Mouse (Mus musculus): Measurements from ENCODE around the gene Gsdma. TPM values are rescaled to one million over a fixed set of nuclear protein-coding genes. Genes with fewer than 3 reads are reported as not detected.

Gsdma gene
- total RNA-seq, 2 experiments from 2014 or later = not detected

DNA sequence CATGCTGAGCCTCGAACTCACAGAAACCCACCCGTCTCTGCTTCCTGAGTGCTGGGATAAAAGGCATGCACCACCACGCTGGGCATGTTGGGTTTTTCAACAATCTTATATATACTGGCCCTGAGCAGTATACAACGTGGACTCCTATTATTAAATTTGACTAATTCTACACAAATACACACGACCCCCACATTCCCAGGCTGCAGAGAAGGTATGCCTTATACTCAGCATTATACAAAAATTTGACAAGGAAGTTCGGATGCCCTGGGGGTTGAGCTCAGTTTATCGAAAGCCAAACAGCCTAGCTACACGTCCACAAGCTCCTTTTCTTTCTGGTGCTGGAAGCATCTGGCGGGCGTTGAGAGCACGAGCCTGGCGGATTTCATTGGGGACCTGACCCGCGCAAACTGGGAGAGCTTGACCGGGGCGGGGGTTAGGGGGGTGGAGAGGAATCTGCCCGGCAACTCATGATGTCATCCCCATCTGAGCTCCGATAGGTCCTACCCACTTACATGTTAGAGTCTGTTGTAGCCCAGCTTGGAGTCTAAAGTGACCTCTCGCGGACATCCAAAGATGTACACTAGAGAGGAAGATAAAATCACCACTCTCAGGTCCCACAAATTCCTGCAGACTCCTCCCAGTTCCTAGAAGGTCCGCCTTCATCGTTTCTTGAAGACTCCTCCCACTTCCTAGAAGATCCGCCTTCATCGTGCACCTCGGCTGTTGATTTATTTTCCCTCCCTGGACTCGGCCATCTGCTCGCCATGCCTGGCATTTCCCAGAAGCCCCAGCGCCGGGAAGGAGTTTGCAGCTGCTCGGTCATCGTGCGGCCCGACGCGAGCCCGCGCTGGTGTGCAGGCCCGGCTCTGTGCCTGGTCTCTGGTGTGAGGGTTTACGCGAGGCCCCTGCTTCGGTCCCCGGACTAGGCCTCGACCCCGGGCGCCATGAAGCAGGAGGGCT, 17.9 kb downstream of the Gsdma start, which contains the start of gene Psmd3:
TSS of gene Psmd3 (plus strand) at position 769 of the 960 bp plus-strand sequence.
- DNase-seq (ENCODE audit: extremely low spot score in 1 of 2, low spot score in 2 of 2) = peak; percentile 95 to 98
- peak within 1 kb of the TSS; percentile 96 for H3K4me3 ChIP-seq
- intact Hi-C loops (cut with DNase I) = no loop called here
- TF ChIP-seq CTCF (IDR thresholded peaks at IDR 0.05) = peak; percentile 34
- H3K27ac ChIP-seq = peak within 1 kb of the TSS; percentile 78

DNA sequence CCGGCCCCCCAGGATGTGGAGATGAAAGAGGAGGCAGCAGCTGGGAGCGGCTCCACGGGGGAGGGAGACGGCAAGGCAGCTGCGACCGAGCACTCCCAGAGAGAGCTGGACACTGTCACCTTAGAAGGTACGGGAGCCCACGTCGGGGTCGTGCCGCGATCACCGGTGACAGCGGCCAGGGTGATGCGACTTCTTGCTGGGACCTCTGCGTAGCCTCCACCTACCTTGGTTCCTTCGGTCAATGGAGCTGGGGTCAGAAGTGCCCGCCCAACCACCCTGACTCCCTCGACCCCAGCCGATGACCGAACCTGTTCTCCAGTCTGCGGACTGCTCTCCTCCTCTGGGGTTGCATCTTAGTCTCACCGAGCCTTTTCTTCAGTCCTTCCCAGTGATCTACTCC, 18.7 kb downstream of the Gsdma start:
- intact Hi-C loops (cut with DNase I) = no loop called here
- no peak for DNase-seq (ENCODE audit: extremely low spot score in 1 of 2, low spot score in 2 of 2)
- TF ChIP-seq CTCF (IDR thresholded peaks at IDR 0.05) = no peak
- Histone ChIP-seq H3K27ac (peak overlapping the region; percentile 78), H3K4me3 (peak overlapping the region; percentile 96)

DNA sequence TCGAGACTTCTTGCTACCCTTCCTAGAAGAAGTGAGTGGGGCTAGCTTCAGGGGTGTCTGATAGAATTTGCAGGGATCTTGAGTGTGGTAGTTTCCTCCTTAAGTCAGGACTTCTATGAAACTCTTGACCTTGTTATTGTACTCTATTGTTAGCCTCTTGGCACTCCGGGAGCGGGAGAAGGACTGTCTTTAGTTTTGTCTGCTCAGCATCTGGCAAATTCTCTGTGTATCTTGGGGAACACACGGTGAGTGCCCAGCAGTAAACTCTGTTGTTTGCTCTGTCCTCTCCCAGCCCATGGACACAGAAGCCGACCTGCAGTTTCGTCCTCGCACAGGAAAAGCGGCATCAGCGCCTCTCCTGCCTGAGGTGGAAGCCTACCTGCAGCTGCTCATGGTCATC, 21.5 kb downstream of the Gsdma start:
- no peak for TF ChIP-seq CTCF (IDR thresholded peaks at IDR 0.05)
- Histone ChIP-seq H3K4me3 (no peak overlapping the region), H3K27ac (no peak overlapping the region)
- no peak for DNase-seq (ENCODE audit: extremely low spot score in 1 of 2, low spot score in 2 of 2)
- intact Hi-C loops (cut with DNase I) = no loop called here

GRCm38 (mm10) chr11:98686976-98687375, 22.8 kb downstream of the Gsdma start:
- no peak for DNase-seq (ENCODE audit: extremely low spot score in 1 of 2, low spot score in 2 of 2)
- Histone ChIP-seq H3K27ac (no peak overlapping the region), H3K4me3 (no peak overlapping the region)
- intact Hi-C loops (cut with DNase I) = no loop called here
- no peak for TF ChIP-seq CTCF (IDR thresholded peaks at IDR 0.05)

- no peak for DNase-seq (ENCODE audit: extremely low spot score in 1 of 2, low spot score in 2 of 2)
- TF ChIP-seq CTCF (IDR thresholded peaks at IDR 0.05) = no peak
- Histone ChIP-seq H3K27ac (no peak overlapping the region), H3K4me3 (no peak overlapping the region)
- intact Hi-C loops (cut with DNase I) = no loop called here
Observed at GRCm38 (mm10) chr11:98688009-98688408, 23.9 kb downstream of the Gsdma start.

DNA sequence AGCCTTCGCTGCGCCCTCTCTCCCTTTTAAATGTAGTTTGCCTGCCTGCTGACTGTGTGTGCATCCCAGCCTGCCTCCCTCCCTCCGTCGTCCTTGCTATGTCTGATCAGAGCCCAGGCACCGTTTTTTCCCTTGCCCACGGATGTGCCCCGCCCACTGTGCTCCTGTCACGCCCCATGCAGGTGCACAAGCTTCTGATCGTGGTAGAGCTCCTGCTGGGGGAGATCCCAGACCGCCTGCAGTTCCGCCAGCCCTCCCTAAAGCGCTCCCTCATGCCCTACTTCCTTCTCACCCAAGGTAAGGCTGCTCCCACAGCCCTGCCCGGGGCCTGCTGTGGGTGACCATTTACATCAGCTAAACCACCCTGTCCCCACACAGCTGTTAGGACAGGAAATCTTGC, 29.1 kb downstream of the Gsdma start:
- TF ChIP-seq CTCF (IDR thresholded peaks at IDR 0.05) = no peak
- no peak overlapping the region for H3K27ac ChIP-seq
- no peak overlapping the region for H3K4me3 ChIP-seq
- no peak for DNase-seq (ENCODE audit: extremely low spot score in 1 of 2, low spot score in 2 of 2)
- intact Hi-C loops (cut with DNase I) = no loop called here

- TF ChIP-seq CTCF (IDR thresholded peaks at IDR 0.05) = no peak
- intact Hi-C loops (cut with DNase I) = no loop called here
- Histone ChIP-seq H3K4me3 (no peak overlapping the region), H3K27ac (no peak overlapping the region)
- DNase-seq (ENCODE audit: extremely low spot score in 1 of 2, low spot score in 2 of 2) = no peak
Observed at GRCm38 (mm10) chr11:98693746-98694145, 29.6 kb downstream of the Gsdma start.

DNA sequence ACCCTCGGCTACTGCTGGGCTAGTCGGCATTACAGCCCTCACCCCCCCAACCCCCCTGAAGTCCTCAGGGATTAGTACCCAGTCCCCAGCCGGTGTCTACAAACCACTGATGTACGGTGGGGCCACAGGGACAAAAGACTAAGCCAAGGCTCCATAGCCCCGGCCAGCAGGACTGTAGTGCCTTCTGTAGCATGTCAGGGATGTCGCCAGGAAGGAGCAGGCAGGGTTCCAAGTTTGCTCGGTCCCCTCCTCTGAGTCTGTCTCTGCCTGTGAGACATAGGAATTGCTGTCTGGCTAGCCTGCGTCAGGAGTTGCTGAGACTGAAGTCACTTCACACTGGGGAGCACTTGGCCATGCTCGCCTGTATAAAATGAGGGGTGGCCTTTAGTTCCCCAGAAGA, 30.1 kb downstream of the Gsdma start:
- no peak for TF ChIP-seq CTCF (IDR thresholded peaks at IDR 0.05)
- DNase-seq (ENCODE audit: extremely low spot score in 1 of 2, low spot score in 2 of 2) = no peak
- no peak overlapping the region for H3K27ac ChIP-seq
- intact Hi-C loops (cut with DNase I) = no loop called here
- no peak overlapping the region for H3K4me3 ChIP-seq

DNA sequence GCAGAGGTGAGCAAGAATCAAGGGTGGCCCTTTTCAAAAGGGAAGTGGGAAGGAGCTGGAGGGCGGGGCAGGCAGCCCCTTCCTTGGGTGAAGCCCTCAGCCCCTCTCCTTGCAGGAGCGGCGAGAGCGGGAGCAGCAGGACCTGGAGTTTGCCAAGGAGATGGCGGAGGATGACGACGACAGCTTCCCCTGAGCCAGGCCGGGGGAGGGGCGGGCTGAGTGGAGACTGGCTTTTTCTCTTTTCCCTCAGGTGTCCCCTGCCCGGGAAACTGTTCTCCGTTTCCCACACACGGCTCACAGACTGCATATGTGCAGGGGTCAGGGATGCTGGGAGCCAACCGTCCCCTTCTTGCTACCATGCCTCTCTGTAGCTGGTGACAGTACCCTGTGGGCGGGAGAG, 31.3 kb downstream of the Gsdma start:
- Histone ChIP-seq H3K4me3 (no peak overlapping the region), H3K27ac (no peak overlapping the region)
- TF ChIP-seq CTCF (IDR thresholded peaks at IDR 0.05) = no peak
- DNase-seq (ENCODE audit: extremely low spot score in 1 of 2, low spot score in 2 of 2) = no peak
- intact Hi-C loops (cut with DNase I) = no loop called here

DNA sequence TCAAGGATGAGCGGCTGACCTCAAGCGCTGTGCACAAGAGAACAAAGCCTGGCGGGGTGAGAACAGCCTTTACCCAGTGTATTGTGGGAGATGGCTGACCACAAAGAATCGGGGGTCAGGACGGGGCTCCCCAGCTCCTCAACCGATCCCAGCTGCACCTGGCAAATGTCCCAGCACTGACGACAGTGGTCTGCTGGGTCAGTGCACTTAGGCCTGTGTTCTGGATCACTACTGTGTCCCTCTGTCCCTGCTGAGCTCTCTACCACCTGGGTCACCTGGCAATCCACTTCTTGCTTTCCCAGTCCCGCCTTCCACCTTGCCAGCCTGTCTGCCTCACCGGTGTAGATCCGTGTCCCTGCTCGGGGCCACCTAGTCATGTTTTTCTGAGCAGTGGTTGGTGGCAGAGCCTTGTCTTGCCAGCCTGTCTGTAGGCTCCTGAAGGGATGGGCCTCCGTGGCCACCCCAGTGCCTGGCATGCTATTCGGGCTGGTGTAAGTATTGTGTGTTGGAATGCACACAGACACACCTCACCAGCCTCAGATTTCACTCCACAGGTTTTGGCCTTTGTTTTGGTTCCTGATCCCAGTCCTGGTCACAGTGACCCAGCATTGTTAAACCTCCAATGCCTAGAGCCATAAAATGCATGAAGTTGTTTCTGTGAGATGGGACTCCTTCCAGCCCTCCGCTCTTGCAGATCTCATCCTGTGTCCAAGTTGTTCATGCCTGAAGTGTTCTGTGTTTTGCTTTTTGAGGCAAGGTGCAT, 32.5 kb downstream of the Gsdma start:
- no peak for DNase-seq (ENCODE audit: extremely low spot score in 1 of 2, low spot score in 2 of 2)
- H3K4me3 ChIP-seq = no peak overlapping the region
- TF ChIP-seq CTCF (IDR thresholded peaks at IDR 0.05) = no peak
- intact Hi-C loops (cut with DNase I) = no loop called here
- no peak overlapping the region for H3K27ac ChIP-seq

GRCm38 (mm10) chr11:98697225-98697624, 33.1 kb downstream of the Gsdma start:
- DNase-seq (ENCODE audit: extremely low spot score in 1 of 2, low spot score in 2 of 2) = no peak
- Histone ChIP-seq H3K27ac (no peak overlapping the region), H3K4me3 (no peak overlapping the region)
- intact Hi-C loops (cut with DNase I) = no loop called here
- TF ChIP-seq CTCF (IDR thresholded peaks at IDR 0.05) = no peak

All from left cerebral cortex, adult 2 months (tissue).